Mouse (Mus musculus): ENCODE measurements around the gene Hist1h1t. TPM values are rescaled to one million over a fixed set of nuclear protein-coding genes. Genes with fewer than 3 reads are reported as not detected.

Hist1h1t gene
- polyA plus RNA-seq, 1 experiment from 2014 or later = not detected

DNA sequence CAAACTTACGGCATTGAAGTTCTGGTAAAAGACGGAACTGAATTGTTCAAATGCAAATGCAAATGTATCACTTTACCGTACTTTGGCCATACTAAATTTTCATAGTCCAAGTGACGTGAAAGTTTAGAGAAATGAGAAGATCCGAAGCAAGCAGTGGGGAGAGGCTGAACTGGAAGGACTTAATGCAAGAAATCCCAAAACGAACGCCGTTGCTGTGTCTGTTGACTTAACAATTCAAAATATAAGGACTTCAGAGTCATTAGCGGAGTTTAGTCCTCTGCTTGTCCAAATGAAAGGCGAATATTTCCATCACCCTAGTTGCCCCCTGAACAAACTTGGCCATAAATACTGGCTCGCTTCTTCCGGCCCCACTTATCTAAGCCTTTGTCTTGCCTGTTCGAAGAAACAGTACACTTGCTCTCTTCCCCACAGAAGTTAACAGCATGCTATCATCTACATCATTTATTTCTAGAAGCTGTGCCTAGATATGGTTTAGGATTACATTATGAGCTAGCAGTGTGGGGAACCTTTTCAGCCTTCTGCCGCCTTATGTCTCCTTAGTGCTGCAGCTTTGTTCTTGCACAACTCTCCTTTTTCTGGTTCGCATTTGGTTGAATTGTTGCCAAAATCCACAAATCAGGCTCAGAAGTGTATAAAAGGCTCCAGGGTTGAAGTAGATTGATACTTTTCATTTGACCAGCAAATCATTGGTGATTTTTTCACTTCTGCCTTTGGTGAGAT is 10.3 kb upstream of the Hist1h1t start:
- no peak for ATAC-seq (ENCODE audit: low FRiP score, low TSS enrichment)
- no peaks in the 10 kb centered on the region for H3K36me3 ChIP-seq (ENCODE audit: insufficient read depth, low read length)
- WGBS = 2% methylated on average over 15 of the region's 15 CpGs
- H3K9ac ChIP-seq (replicated peaks; ENCODE audit: low read length) = peak overlapping the region; percentile 77
- peak overlapping the region; percentile 59 for H3K4me3 ChIP-seq (ENCODE audit: low read length)
- no peaks in the 10 kb centered on the region for H3K27me3 ChIP-seq (ENCODE audit: insufficient read depth, low read length)
- no peaks in the 10 kb centered on the region for H3K9me3 ChIP-seq (ENCODE audit: low read length)
- H3K4me2 ChIP-seq (replicated peaks; ENCODE audit: low read depth, low read length) = peak overlapping the region; percentile 79
- H3K4me1 ChIP-seq (ENCODE audit: insufficient read depth, low read length) = peaks cover 23% of the 10 kb centered on the region
- peak overlapping the region; percentile 99 for H3K27ac ChIP-seq (ENCODE audit: low read length)

DNA sequence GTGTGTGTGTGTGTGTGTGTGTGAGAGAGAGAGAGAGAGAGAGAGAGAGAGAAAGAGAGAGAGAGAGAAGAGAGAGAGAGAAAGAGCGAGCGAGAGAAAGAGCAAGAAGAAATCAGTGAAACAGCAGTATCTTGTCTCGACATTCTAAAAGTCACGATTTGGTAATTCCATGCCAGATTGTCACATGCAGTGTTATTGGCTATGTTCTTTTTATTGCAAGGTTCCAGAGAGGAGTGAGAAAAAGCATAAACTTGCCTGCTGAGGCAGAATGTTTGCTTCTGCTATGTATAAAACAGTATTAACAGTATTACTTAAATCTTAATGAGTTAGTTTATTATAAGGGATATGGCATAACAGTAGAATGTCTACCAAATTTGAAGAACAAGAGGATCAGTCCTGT is 9.6 kb upstream of the Hist1h1t start:
- H3K27me3 ChIP-seq (ENCODE audit: insufficient read depth, low read length) = no peaks in the 10 kb centered on the region
- no peak for ATAC-seq (ENCODE audit: low FRiP score, low TSS enrichment)
- H3K36me3 ChIP-seq (ENCODE audit: insufficient read depth, low read length) = no peaks in the 10 kb centered on the region
- 37% methylated on average over 4 of the region's 4 CpGs for WGBS
- no peaks in the 10 kb centered on the region for H3K9me3 ChIP-seq (ENCODE audit: low read length)
- peaks cover 23% of the 10 kb centered on the region for H3K4me1 ChIP-seq (ENCODE audit: insufficient read depth, low read length)
- peak overlapping the region; percentile 99 for H3K27ac ChIP-seq (ENCODE audit: low read length)
- H3K4me2 ChIP-seq (replicated peaks; ENCODE audit: low read depth, low read length) = peak overlapping the region; percentile 79
- peak overlapping the region; percentile 59 for H3K4me3 ChIP-seq (ENCODE audit: low read length)
- peak overlapping the region; percentile 77 for H3K9ac ChIP-seq (replicated peaks; ENCODE audit: low read length)

DNA sequence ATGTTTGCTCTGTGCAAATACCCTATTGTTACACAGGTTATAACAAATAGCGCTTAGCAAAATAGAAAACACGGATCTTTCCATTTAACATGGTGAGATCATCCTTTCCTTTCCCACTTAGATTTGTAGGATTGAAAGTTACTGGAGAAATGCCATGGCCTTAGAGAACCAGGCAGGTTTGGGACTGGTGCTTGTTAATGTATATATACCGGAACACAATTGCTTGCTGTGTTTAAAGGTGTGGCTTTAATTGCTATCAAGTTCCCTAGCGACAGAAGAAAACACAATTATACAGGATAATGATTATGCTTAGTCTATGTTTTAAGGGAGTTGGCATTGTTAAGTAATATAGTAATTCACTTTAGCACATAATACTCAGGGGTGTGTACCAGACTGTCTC is 8.4 kb upstream of the Hist1h1t start:
- Histone ChIP-seq H3K9ac (replicated peaks; ENCODE audit: low read length) (no peak overlapping the region), H3K4me2 (replicated peaks; ENCODE audit: low read depth, low read length) (0 out of 2 replicates have a peak overlapping the region, but pooled peaks have one; percentile 7), H3K27ac (ENCODE audit: low read length) (no peak overlapping the region), H3K4me3 (ENCODE audit: low read length) (no peak overlapping the region), H3K9me3 (ENCODE audit: low read length) (no peaks in the 10 kb centered on the region), H3K36me3 (ENCODE audit: insufficient read depth, low read length) (no peaks in the 10 kb centered on the region), H3K27me3 (ENCODE audit: insufficient read depth, low read length) (no peaks in the 10 kb centered on the region), H3K4me1 (ENCODE audit: insufficient read depth, low read length) (peaks cover 23% of the 10 kb centered on the region)
- no peak for ATAC-seq (ENCODE audit: low FRiP score, low TSS enrichment)
- 83% methylated on average over 4 of the region's 4 CpGs for WGBS

DNA sequence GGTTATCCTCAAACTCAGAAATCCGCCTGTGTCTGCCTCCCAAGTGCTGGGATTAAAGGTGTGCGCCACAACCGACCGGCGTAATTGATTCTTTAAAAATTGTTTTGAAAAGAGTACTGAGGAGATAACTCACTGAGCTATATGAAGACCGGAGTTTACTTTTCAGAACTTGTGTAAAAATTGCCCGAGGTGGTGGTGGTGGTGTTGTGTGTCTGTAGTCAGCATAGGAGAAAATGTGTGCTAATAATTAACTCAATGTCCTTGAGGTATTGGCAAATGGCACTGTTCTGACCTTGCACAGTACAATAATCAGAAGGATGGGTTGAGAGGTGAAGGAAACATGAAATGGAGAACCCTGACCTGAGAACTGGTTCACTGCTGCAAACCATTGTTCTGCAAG is 7.7 kb upstream of the Hist1h1t start:
- no peak for ATAC-seq (ENCODE audit: low FRiP score, low TSS enrichment)
- H3K27ac ChIP-seq (ENCODE audit: low read length) = no peak overlapping the region

DNA sequence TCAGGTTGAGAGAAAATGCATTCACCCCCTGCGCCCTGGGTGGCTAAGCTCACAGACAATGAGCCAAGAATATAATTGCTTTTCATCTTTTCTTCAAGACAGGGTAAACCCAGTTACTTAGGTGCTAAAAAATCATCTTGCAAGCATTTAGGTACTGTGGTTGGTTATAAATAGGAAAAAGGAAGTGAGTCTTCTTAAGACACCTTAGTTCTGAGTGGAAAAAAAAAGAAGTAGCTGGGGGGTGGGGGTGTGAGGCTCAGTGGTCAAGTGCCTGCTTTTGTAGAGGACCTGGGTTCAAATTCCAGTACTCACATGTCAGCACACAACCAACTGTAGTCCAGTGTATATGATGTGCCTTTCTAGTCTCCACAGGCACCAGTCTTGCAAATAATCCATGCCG is 6.7 kb upstream of the Hist1h1t start:
- Histone ChIP-seq H3K27ac (ENCODE audit: low read length) (no peak overlapping the region), H3K4me3 (ENCODE audit: low read length) (no peak overlapping the region), H3K27me3 (ENCODE audit: insufficient read depth, low read length) (no peaks in the 10 kb centered on the region), H3K4me2 (replicated peaks; ENCODE audit: low read depth, low read length) (no peak overlapping the region), H3K9ac (replicated peaks; ENCODE audit: low read length) (no peak overlapping the region), H3K36me3 (ENCODE audit: insufficient read depth, low read length) (no peaks in the 10 kb centered on the region), H3K4me1 (ENCODE audit: insufficient read depth, low read length) (peaks cover 18% of the 10 kb centered on the region), H3K9me3 (ENCODE audit: low read length) (no peaks in the 10 kb centered on the region)
- no peak for ATAC-seq (ENCODE audit: low FRiP score, low TSS enrichment)
- WGBS = 97% methylated on average over 2 of the region's 2 CpGs

More for the DNA sequence above, 7.7 kb upstream of the Hist1h1t start:
- H3K9ac ChIP-seq (replicated peaks; ENCODE audit: low read length) = no peak overlapping the region
- H3K4me2 ChIP-seq (replicated peaks; ENCODE audit: low read depth, low read length) = no peak overlapping the region
- H3K4me3 ChIP-seq (ENCODE audit: low read length) = no peak overlapping the region
- WGBS = 83% methylated on average over 7 of the region's 7 CpGs
- H3K27me3 ChIP-seq (ENCODE audit: insufficient read depth, low read length) = no peaks in the 10 kb centered on the region
- peaks cover 18% of the 10 kb centered on the region for H3K4me1 ChIP-seq (ENCODE audit: insufficient read depth, low read length)
- no peaks in the 10 kb centered on the region for H3K9me3 ChIP-seq (ENCODE audit: low read length)
- no peaks in the 10 kb centered on the region for H3K36me3 ChIP-seq (ENCODE audit: insufficient read depth, low read length)

DNA sequence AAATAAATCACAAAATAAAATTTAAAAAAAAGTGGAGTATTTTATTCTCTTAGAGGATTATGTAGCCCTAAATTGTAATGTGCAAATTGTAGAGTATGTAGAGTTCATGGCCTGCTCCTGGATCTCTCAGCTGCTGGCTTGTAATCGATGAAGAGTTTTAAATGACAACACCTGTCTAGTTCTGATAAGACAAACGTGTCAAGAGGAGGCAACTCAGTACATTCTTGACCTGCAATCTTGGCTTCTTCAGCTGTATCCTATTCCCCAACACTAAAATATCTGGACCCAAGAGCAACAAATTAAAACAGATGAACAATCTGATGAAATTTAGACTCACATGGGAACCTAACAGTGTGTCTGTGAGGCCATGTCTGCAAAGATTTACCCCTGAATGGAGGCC is 6.2 kb upstream of the Hist1h1t start:
- Histone ChIP-seq H3K36me3 (ENCODE audit: insufficient read depth, low read length) (no peaks in the 10 kb centered on the region), H3K4me1 (ENCODE audit: insufficient read depth, low read length) (peaks cover 18% of the 10 kb centered on the region), H3K9ac (replicated peaks; ENCODE audit: low read length) (no peak overlapping the region), H3K9me3 (ENCODE audit: low read length) (no peaks in the 10 kb centered on the region), H3K4me2 (replicated peaks; ENCODE audit: low read depth, low read length) (no peak overlapping the region), H3K4me3 (ENCODE audit: low read length) (no peak overlapping the region), H3K27me3 (ENCODE audit: insufficient read depth, low read length) (no peaks in the 10 kb centered on the region), H3K27ac (ENCODE audit: low read length) (no peak overlapping the region)
- WGBS = 77% methylated on average over 2 of the region's 2 CpGs
- no peak for ATAC-seq (ENCODE audit: low FRiP score, low TSS enrichment)

DNA sequence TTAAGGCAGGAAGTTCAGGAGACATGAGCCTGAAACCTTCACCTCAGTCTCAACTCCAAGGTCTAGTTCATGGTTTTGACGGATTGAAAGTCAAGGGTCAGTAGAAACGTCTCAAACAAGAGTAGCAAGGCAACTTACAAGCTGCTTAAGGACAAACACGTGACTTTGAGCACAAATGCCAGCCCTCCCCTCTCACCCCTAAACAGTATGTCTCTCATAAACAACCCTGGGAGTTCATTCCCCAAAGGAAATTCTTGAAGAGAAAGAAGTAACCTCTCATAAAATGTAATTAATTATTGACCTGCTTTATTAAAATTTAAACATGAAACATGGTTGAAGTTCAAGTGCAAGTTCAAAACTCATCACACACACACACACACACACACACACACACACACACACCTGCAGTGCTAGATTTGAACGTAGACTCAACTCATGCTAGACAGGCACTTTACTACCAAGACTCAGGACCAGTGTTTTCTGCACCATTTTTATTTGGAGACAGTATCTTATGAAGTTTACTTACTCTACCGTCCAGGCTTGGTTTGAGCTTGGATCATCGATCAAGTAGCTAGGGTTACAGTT is 1.7 kb upstream of the Hist1h1t start:
- H3K9ac ChIP-seq (replicated peaks; ENCODE audit: low read length) = no peak overlapping the region
- no peak overlapping the region for H3K4me3 ChIP-seq (ENCODE audit: low read length)
- no peaks in the 10 kb centered on the region for H3K9me3 ChIP-seq (ENCODE audit: low read length)
- H3K4me2 ChIP-seq (replicated peaks; ENCODE audit: low read depth, low read length) = no peak overlapping the region
- 64% methylated on average over 6 of the region's 6 CpGs for WGBS
- 0 out of 2 replicates have a peak overlapping the region, but pooled peaks have one; percentile 53 for H3K27ac ChIP-seq (ENCODE audit: low read length)
- H3K27me3 ChIP-seq (ENCODE audit: insufficient read depth, low read length) = no peaks in the 10 kb centered on the region
- H3K4me1 ChIP-seq (ENCODE audit: insufficient read depth, low read length) = peaks cover 13% of the 10 kb centered on the region; the same call in 1 of the 2 replicates
- no peaks in the 10 kb centered on the region for H3K36me3 ChIP-seq (ENCODE audit: insufficient read depth, low read length)
- ATAC-seq (ENCODE audit: low FRiP score, low TSS enrichment) = no peak

DNA sequence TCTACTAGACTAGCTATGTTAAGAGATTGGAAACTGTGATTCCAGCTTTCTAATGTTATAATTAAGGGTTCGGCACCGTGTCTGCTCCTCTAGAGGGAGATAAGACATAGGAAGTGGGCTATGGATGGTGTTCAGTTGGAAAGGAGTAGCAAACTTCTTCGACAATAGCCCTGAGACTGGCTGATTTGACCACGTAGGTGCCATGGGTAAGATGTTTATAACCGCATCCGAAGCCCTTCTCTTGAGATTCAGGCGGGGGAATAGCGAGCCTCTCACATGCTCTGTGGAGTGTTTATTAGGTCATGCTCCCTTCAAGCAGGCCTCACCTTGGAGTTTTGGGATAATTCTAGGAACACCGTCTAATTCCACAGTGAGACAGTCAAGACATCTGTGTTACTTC is 658 bp upstream of the Hist1h1t start:
- no peak overlapping the region for H3K4me2 ChIP-seq (replicated peaks; ENCODE audit: low read depth, low read length)
- no peak overlapping the region for H3K4me3 ChIP-seq (ENCODE audit: low read length)
- H3K27ac ChIP-seq (ENCODE audit: low read length) = no peak overlapping the region
- peaks cover 16% of the 10 kb centered on the region; the same call in 1 of the 2 replicates for H3K4me1 ChIP-seq (ENCODE audit: insufficient read depth, low read length)
- no peaks in the 10 kb centered on the region for H3K9me3 ChIP-seq (ENCODE audit: low read length)
- H3K9ac ChIP-seq (replicated peaks; ENCODE audit: low read length) = no peak overlapping the region
- no peaks in the 10 kb centered on the region for H3K27me3 ChIP-seq (ENCODE audit: insufficient read depth, low read length)
- 94% methylated on average over 9 of the region's 9 CpGs for WGBS
- ATAC-seq (ENCODE audit: low FRiP score, low TSS enrichment) = no peak
- no peaks in the 10 kb centered on the region for H3K36me3 ChIP-seq (ENCODE audit: insufficient read depth, low read length)

DNA sequence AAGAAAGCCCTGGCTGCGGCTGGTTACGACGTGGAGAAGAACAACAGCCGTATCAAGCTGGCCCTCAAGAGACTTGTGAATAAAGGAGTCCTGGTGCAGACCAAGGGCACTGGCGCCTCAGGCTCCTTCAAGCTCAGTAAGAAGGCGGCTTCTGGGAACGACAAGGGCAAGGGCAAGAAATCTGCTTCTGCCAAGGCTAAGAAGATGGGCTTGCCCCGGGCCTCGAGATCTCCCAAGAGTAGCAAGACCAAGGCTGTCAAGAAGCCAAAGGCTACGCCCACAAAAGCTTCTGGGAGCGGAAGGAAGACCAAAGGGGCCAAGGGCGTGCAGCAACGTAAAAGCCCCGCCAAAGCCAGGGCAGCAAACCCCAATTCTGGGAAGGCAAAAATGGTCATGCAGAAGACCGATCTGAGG is 454 bp downstream of the Hist1h1t start:
- no peak overlapping the region for H3K4me3 ChIP-seq (ENCODE audit: low read length)
- H3K27ac ChIP-seq (ENCODE audit: low read length) = 0 out of 2 replicates have a peak overlapping the region, but pooled peaks have one; percentile 15
- 59% methylated on average over 15 of the region's 15 CpGs for WGBS
- no peak overlapping the region; the same call in 1 of the 2 replicates for H3K9ac ChIP-seq (replicated peaks; ENCODE audit: low read length)
- ATAC-seq (ENCODE audit: low FRiP score, low TSS enrichment) = no peak
- H3K9me3 ChIP-seq (ENCODE audit: low read length) = no peaks in the 10 kb centered on the region
- H3K4me2 ChIP-seq (replicated peaks; ENCODE audit: low read depth, low read length) = no peak overlapping the region
- no peaks in the 10 kb centered on the region for H3K27me3 ChIP-seq (ENCODE audit: insufficient read depth, low read length)
- H3K36me3 ChIP-seq (ENCODE audit: insufficient read depth, low read length) = no peaks in the 10 kb centered on the region
- peaks cover 16% of the 10 kb centered on the region; the same call in 1 of the 2 replicates for H3K4me1 ChIP-seq (ENCODE audit: insufficient read depth, low read length)

All from kidney, embryonic 16.5 days (tissue).